Mouse (Mus musculus) bone marrow macrophage, adult 2 months (primary cell): ENCODE data around the gene Pigq. TPM values are rescaled to one million over a fixed set of nuclear protein-coding genes. Genes with fewer than 3 reads are reported as not detected.

Experiments
- H3K27ac ChIP-seq: 2 replicates; pipeline ENCODE4 v1.5.1; 2012; ENCODE audit warnings: low read depth, low read length; ENCODE audit not compliant: insufficient read depth
- H3K4me1 ChIP-seq: 2 replicates; pipeline ENCODE4 v1.6.1; 2012; ENCODE audit warnings: low read length; ENCODE audit not compliant: control insufficient read depth, insufficient read depth
- H3K4me3 ChIP-seq: 2 replicates; pipeline ENCODE4 v1.5.1; 2012; ENCODE audit warnings: mild to moderate bottlenecking, low read length, moderate library complexity; ENCODE audit not compliant: insufficient read depth
- CTCF ChIP-seq: IDR thresholded peaks from 2 replicates; pipeline ENCODE4 v1.5.1; 2012; ENCODE audit warnings: low read depth, mild to moderate bottlenecking, low read length, moderate library complexity
- POLR2A ChIP-seq: IDR thresholded peaks from 2 replicates; pipeline ENCODE4 v1.6.1; 2012; ENCODE audit warnings: mild to moderate bottlenecking, low read depth, low read length, borderline replicate concordance
- polyA plus RNA-seq: library from polyadenylated mRNA; stranded (reverse); fragments of >200 nt; gene quantifications from 2 replicates; pipeline ENCODE4 v1.2.4, GENCODE M21; 2012; ENCODE audit not compliant: missing spikeins, insufficient read depth, insufficient read length

Gene Pigq
- polyA plus RNA-seq, 1 experiment = 51.1 TPM

GRCm38 (mm10) chr17:25877741-25878610 lies 66.8 kb downstream of the Pigq start:
- peaks cover 14% of the 10 kb centered on the region for H3K4me1 ChIP-seq
- H3K27ac ChIP-seq = no peak overlapping the region
- H3K4me3 ChIP-seq = no peak overlapping the region
- no peak for TF ChIP-seq CTCF
- TF ChIP-seq POLR2A = no peak

- H3K27ac ChIP-seq = no peak overlapping the region
- no peak overlapping the region for H3K4me3 ChIP-seq
- TF ChIP-seq POLR2A (no peak), CTCF (no peak)
- H3K4me1 ChIP-seq = peaks cover 14% of the 10 kb centered on the region
Measured at GRCm38 (mm10) chr17:25877025-25877424, 67.7 kb downstream of the Pigq start.

Other genes starting within 250 kb of the Pigq start
- not detected in 2 replicates for gene Gng13, start 227.8 kb downstream of the Pigq start, polyA plus RNA-seq
- gene Chtf18, start 217.5 kb downstream of the Pigq start, polyA plus RNA-seq = 7.4 and 14.1 TPM in 2 replicates
- gene Rpusd1, start 217.3 kb downstream of the Pigq start, polyA plus RNA-seq = 10.1 and 10.2 TPM in 2 replicates
- gene Mslnl, start 208.9 kb downstream of the Pigq start, polyA plus RNA-seq = not detected in 2 replicates
- not detected in 2 replicates for gene Msln, start 190.6 kb downstream of the Pigq start, polyA plus RNA-seq
- gene Narfl, start 171.2 kb downstream of the Pigq start, polyA plus RNA-seq = 36.9 and 40.9 TPM in 2 replicates
- 30.4 and 31.0 TPM in 2 replicates for gene Haghl, start 159.3 kb downstream of the Pigq start, polyA plus RNA-seq
- gene Ccdc78, start 158.4 kb downstream of the Pigq start, polyA plus RNA-seq = not detected in 2 replicates
- gene Fam173a, start 152.0 kb downstream of the Pigq start, polyA plus RNA-seq = 64.5 and 70.6 TPM in 2 replicates
- gene AC134908.4, start 149.3 kb downstream of the Pigq start, polyA plus RNA-seq = not detected in 2 replicates
- gene Metrn, start 147.8 kb downstream of the Pigq start, polyA plus RNA-seq = 13.1 and 14.6 TPM in 2 replicates
- gene Fbxl16, start 135.9 kb downstream of the Pigq start, polyA plus RNA-seq = not detected in 2 replicates
- gene Wdr24, start 121.3 kb downstream of the Pigq start, polyA plus RNA-seq = 11.9 and 14.0 TPM in 2 replicates
- 16.3 and 18.0 TPM in 2 replicates for gene Jmjd8, start 116.1 kb downstream of the Pigq start, polyA plus RNA-seq
- gene Stub1, start 111.5 kb downstream of the Pigq start, polyA plus RNA-seq = 84.9 and 89.7 TPM in 2 replicates
- gene Rhbdl1, start 107.6 kb downstream of the Pigq start, polyA plus RNA-seq = 1.6 and 3.7 TPM in 2 replicates
- gene Gm20683, start 103.2 kb downstream of the Pigq start, polyA plus RNA-seq = 1.5 TPM in 1 of 2 replicates, not detected in the other
- 30.8 and 35.1 TPM in 2 replicates for gene Rhot2, start 100.1 kb downstream of the Pigq start, polyA plus RNA-seq
- 11.7 and 13.1 TPM in 2 replicates for gene Wdr90, start 83.4 kb downstream of the Pigq start, polyA plus RNA-seq
- gene Mcrip2, start 76.2 kb downstream of the Pigq start, polyA plus RNA-seq = 10.3 and 16.6 TPM in 2 replicates
- gene Mettl26, start 69.9 kb downstream of the Pigq start, polyA plus RNA-seq = 16.1 and 17.0 TPM in 2 replicates
- 0.84 and 1.4 TPM in 2 replicates for gene Wfikkn1, start 64.1 kb downstream of the Pigq start, polyA plus RNA-seq
- gene Rab40c, start 25.2 kb downstream of the Pigq start, polyA plus RNA-seq = 30.0 and 32.8 TPM in 2 replicates
- not detected in 2 replicates for gene Nhlrc4, start within 50 bp of the Pigq start, polyA plus RNA-seq
- not detected in 2 replicates for gene A930017K11Rik, start 7.6 kb upstream of the Pigq start, polyA plus RNA-seq
- 12.1 and 12.7 TPM in 2 replicates for gene Capn15, start 40.9 kb upstream of the Pigq start, polyA plus RNA-seq
- 7.9 and 8.3 TPM in 2 replicates for gene Rab11fip3, start 124.6 kb upstream of the Pigq start, polyA plus RNA-seq
- 29.0 and 30.7 TPM in 2 replicates for gene Decr2, start 145.4 kb upstream of the Pigq start, polyA plus RNA-seq
- gene Nme4, start 150.7 kb upstream of the Pigq start, polyA plus RNA-seq = 25.6 and 28.4 TPM in 2 replicates
- 58.4 and 67.5 TPM in 2 replicates for gene Tmem8, start 168.4 kb upstream of the Pigq start, polyA plus RNA-seq
- 72.1 and 74.7 TPM in 2 replicates for gene Mrpl28, start 178.6 kb upstream of the Pigq start, polyA plus RNA-seq
- 31.6 and 40.1 TPM in 2 replicates for gene Axin1, start 193.8 kb upstream of the Pigq start, polyA plus RNA-seq